Mouse (Mus musculus) stomach, postnatal 0 days (tissue): ENCODE measurements around the gene Gna12.

Source experiments
- CTCF ChIP-seq: IDR thresholded peaks from 2 replicates; pipeline ENCODE4 v1.5.1; 2016; ENCODE audit warnings: antibody characterized with exemption, low read depth, mild to moderate bottlenecking, moderate library complexity
- EP300 ChIP-seq: optimal IDR thresholded peaks from 2 replicates; pipeline ENCODE3; 2016; ENCODE audit warnings: antibody characterized with exemption

DNA sequence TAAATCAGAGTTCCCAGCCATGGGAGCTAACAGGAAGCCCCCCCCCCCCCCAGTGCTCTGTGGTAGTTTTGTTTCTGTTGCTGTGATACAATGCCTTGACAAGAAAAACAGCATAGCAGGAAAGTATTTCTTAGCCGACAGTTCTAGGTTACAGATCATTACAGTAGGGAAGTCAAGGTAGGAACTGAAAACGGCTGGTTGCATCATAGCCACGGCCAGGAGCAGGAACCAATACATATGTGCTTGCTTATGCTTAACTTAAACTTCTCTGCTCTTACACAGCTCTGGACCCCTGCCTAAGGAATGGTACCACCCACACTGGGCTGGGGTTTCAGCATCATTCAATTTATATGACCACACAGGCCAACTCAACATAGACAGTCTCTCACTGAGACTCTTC, 96.9 kb downstream of the Gna12 start:
- TF ChIP-seq CTCF (no peak), EP300 (no peak)
